Mouse (Mus musculus) c-Kit-positive CD71-positive TER-119-positive erythroid progenitor cells, embryonic 14.5 days (primary cell): ENCODE data around the gene Fgfr2.

Experiments
- DNase-seq: peaks from one replicate; pipeline ENCODE4 v3.0.0-alpha.2; 2013; ENCODE audit warnings: low spot score

The Fgfr2 gene

DNA sequence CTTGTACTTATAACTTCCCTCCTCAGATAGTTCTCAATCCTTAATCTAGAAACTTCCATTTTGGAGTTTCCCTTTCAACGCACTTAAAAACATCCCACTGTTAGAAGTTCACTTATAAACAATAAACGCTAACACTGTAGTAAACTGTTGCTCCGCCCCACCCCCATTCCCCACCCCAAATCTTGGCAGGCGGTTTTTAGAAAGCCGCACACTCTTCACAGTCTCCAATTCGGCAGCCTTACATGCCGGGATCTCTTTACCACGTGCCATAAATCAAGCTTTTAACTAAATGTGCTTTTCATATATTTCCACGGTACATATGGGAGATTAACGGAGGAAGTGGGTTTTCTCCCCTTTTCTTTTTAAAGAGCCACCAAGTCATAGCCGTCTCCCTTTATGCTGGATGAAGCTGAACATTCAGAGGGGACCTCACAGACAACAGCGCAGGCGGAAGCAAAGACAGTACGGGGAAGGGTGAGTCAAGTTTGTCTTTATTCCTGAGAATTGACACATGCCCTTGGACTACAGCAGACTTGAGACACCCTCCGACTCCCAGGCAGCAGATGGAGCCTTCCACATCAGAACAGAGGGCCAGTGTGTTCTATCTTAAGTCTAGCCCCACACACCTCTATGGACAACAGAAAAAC lies 2932.7 kb downstream of the Fgfr2 start:
- DNase-seq: no peak

DNA sequence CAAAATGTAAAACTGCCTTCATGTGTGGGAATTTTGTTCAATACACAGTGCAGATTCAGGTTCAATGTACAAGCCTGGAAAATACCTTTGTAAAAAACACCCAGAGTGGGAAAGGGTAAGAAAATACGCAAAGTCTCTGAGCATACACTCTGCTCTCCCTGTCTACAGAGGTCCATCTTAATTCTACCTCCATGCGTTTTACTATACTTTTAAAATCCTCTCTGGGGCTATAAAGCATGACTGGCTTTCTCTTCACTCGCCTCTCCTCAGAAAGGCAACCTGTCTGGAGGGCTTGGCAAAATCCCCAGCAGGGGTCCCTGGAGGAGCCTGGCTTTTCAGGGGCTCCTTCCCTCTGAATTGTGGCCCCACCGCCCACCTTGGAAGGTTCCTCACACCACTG lies 2933.2 kb downstream of the Fgfr2 start:
- no peak for DNase-seq

DNA sequence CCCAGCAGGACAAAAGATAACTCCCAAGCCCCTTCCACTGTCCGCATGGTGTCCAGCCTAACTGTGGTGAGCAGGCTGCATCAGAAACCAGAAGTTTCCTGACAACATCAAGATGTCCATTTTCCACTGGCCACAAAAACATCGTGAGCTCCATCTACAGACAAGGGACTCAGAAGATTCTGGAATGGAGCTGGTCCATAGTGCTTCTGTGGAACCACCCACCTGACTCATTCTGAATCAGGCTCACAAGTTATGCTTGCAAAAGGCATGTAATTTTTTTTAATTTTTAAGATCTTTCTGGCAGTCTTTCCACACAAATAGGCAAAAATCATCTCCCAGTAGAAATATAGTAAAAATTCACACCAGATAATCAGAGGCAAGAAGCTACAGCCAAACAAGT lies 2935.0 kb downstream of the Fgfr2 start:
- no peak for DNase-seq

DNA sequence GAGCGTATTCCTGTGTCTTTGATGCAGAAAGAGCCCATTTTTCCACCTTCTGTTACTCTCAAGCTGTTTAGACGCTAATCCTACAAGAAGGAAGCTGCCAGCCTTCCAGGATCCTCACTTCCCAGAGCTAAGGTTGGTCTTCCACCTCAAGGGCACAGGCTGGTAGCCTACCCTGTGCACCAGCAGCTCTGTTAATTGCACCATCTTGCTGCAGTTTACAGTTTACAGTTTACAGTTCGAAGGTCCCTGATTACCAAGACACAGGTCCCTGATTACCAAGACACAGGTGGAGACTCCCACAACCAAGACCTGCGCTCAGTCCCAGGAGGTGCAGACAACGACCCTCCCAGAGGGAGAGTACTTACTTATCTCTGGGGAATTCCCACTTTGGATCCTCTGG lies 2938.3 kb downstream of the Fgfr2 start:
- DNase-seq: no peak

DNA sequence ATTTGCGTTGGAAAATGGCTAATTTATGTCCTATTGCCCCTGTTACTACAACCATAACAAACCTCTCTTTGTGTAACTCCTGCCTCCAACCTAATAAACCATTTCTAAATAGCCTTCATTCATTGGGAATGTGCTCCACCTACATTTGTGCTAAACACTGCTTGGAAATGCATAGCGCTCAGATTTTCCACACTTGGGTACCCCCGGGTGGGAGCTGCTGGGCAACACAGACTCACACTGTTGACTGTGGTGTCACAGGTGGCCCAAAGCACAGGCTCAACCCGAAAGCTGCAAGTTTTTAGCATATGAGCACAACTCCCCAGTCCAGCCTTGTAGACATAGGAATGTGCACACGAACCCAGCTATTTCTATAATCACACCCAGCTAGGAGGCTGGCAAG lies 2939.2 kb downstream of the Fgfr2 start:
- DNase-seq: no peak

DNA sequence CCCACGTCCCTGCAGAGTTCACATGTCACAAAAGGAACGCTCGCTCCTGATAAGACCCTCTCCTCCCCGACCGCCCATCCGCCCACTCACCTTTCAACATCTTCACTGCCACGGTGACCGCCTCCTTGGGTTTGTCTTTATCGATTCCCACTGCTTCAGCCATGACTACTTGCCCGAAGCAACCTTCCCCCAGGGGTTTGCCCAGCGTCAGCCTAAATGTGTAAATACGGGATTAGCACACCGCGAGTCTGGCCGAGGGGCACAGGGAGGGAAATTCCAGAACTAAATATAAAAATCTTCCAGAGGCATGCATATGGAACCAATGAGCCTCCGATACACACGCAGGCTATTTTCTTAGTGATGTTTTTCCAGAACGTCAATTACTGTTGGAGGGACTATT lies 2940.6 kb downstream of the Fgfr2 start:
- no peak for DNase-seq

DNA sequence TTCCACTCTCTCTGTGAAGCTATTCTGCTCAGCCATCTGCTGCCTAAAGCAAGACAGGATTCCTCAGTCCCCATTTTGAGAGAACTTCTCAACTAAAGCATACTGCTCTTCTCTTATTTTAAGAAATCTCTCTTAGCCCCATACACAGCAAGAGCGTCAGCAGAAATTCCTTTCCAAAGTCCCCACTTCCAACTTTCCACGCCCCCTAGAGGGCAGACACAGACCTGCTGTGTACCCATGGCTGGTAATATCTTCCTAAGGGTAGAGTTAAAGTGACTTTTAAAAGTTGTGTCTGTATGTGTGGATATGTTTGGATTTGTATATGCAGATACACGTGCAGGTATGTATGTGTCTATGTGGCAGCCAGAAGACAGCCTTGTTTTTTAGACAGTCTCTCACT lies 2944.2 kb downstream of the Fgfr2 start:
- DNase-seq: no peak

DNA sequence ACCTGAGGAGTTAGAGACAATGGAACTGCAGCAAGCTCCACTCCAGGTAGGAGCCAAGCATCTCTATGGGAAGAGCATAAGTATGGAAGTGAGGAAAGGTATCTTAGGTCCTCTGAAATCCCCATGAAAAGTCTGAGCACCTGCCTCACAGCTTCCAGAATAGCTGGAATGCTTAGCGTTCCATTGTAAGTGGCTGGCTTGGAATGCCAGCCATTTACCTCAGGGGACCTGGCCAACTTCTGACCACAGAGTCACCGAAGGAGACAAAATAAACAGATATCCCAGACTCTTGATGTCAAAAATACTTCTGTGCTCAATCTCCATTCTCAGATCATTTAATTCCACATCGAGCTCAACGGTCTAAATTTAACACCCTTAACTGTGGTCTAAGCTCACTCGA lies 2946.1 kb downstream of the Fgfr2 start:
- no peak for DNase-seq

DNA sequence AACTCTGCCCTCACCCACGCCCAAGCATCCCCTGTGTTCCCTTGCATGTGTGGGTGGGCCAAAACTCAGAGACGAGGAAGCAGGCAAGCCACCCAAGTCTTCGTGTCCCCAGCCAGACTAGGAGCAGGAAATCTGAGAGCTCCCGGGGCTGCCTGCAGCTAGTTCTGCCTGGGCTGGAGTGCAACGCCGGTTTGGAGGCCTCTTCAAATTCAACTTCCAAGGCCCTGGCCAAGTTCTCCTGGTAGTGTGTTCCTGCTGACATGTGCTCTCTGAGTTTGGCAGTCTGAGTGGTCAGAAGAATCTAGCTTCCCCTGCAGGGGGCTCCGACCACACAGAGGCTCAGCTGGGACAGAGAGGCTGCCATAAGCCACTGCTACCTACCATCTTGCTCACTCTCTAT lies 2948.6 kb downstream of the Fgfr2 start:
- no peak for DNase-seq

DNA sequence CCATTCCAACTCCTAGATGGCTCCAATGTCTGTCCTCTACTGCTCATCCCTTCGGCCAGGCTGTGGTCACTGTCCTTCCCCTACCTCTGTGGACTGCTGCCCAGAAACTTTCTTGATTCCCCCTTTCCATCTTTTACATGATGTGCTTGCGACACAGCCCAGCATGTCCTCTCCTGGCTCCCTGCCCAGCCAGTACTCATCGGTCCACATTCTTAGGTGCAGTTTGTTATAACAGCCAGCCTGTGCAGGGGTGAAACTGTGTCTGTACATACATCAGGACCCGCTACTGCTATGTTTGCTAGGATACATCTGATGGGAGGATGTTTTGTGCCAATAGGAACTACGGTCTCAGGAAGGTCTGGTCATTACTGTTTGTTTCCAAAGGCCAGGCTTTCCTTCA lies 2949.2 kb downstream of the Fgfr2 start:
- no peak for DNase-seq

DNA sequence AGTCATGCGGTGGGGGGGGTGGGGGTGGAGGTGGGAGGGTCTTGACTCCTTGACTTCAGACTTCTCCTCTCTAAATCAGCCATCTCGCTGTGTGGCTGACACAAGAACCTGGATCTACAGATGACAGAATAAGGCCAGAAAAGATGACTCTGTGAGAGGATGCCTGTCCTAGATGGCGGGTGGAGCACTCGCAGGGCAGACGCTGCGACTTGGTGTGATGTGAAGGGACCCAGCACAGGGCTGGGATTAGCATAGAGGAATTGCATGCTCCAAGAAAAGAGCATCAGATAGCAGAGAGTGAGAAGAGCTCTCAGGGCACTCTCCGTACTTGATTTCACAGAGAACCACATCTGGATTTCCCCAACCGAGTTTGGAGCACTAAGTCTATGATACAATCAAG lies 2953.0 kb downstream of the Fgfr2 start:
- DNase-seq: no peak

DNA sequence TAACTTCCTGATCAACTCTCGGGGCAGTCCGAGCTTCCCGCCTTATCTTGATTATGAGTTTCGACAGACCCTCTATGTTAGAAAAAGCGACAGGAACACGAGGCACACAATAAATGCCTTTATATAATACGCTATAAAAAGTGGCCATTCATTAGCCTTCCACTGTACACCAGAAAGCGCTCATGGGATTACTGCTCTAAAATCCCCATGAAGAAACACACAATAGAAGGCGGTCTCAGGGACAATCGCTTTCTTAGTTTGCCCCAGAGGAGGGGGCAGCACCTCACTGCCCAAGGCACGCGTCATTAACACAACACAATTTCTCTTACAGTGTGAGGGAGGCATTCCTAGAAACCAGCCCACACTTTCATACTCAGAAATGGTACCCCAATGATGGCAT lies 2954.9 kb downstream of the Fgfr2 start:
- DNase-seq: no peak

DNA sequence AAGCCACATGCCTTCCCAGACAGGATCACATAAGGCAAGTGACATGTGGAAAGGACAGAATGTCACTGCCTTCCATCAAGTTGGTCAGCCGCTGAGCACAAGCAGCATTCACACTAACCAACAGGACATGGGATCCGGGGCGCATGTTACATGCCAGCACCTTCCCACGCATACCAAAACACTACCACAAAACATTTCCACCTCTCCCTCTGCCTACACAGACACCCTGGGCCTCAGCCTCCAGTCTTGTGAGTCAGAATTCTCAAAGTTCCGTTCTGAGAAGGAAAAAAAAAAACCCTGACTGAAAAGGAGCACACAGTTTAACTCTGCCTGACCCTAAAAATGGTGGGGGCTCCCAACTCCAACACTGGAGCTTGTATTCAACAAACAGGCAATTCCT lies 2955.9 kb downstream of the Fgfr2 start:
- DNase-seq: no peak

DNA sequence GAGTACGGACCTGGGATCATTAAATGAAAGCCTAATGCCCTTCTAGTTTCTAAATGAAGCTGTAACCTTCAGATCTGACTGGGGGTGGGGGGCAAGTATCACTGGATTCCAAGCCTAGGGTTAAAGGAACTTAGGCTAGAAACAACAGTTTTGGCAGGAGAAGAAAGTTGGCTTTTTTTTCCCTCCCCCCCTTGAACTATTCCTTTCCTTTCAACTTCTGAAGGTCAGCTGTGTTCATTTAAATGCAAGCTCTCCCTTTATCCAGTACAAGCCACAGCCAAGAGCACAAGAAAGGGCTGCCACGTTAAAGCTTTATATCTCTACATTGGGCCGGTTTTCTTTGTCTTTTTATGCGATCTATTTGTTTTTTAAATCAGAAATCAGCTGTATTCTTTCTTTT lies 2957.0 kb downstream of the Fgfr2 start:
- DNase-seq: no peak

DNA sequence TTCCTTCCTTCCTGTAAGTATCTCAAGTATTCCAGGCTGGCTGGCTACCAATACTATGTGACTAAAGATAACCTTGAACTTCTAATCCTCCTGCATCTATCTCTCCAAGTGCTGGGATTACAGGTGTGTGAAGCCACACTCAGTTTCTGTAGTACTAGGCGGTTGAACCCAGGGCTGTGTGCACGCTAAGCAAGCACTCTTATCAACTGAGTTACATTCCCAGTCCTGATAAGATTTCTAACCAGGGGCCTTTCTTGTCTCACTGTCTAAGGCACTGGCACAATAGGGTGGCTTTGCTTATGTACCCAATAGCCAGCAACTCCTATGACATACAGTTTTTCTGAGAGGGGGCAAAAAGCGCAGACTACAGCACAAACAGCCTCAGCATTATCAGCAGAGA lies 2957.7 kb downstream of the Fgfr2 start:
- no peak for DNase-seq

DNA sequence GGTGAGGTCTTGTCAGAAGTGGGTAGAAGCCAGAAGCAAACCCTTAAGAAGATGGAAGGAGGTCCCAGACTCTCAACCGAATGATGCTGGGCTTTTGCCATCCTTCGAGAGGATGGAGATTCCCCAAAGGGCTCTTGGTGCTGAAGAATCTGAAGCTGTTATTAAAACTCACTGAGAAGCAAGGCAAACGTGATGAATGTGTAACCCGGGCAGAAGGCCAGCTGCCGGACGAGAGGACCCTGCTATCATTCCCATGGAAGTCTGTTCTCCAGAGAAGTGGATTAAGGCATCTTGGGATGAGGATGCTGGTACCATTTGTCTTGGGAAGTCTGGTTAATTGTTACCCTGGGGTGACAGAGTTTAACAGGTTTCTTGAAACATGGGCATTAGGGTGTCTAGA lies 2960.4 kb downstream of the Fgfr2 start:
- no peak for DNase-seq

DNA sequence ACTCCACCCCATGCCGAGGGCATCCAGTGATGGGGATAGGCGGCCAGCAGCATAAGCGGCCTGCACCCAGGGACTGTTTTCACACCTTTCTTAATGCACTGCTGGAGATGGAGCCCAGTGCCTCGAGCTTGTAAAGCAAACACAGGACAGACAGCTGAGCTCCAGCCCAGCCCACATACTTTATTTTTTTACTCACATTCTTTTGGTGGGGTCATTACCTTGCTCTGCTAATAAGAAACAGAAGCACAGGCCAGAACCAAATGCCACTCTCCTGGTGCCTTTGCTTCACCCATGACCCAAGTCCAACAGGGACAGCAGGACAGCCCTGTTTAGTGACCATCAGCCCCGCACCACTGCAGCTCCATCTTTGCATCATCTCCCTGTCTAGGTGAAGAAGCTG lies 2961.6 kb downstream of the Fgfr2 start:
- DNase-seq: no peak

DNA sequence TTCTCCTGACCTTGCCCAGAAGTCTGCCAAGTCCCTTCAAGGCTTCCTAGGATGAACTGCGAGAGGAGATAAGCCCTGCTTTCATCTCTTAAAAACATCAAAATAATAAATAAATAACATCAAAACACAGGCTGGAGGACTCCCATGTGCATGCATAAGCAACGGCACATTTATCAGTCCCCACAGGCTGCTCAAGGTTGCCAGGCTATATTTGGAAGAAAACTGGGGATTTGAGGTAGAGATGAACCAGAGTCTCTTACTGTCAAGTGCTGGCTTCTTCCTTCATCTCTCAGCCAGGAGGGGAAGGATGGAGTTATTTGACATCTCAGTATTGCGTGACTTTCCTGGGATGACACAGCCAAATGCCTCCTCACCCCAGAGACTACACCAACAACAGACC lies 2964.3 kb downstream of the Fgfr2 start:
- no peak for DNase-seq

DNA sequence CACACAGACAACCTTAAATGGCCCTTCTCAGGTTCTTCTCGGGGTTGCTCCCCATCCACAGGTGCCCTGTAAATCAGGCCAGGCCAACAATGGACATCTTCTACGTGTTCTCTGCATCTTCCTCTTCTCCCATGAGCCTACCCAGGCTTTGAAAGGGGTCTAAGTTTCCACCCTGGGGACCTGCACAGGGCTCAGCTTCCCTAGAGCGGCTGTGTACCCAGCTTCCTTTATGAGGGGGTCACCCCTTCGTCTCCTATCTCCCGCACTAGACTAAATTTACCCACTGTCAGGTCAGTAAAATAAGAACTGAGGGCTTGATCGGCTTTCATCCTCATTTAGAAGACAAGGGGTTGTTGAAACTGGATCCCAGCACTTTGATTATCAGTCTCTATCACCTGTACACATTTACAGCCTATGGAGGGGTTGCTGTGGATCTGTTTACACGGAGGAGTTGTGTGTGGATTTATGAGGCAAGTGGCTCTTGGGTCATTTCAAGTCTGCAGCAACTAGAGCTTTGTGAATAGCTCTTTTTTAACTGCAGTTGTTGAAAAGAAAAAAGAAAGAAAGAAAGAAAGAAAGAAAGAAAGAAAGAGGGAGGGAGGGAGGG lies 2969.7 kb downstream of the Fgfr2 start:
- DNase-seq: no peak

DNA sequence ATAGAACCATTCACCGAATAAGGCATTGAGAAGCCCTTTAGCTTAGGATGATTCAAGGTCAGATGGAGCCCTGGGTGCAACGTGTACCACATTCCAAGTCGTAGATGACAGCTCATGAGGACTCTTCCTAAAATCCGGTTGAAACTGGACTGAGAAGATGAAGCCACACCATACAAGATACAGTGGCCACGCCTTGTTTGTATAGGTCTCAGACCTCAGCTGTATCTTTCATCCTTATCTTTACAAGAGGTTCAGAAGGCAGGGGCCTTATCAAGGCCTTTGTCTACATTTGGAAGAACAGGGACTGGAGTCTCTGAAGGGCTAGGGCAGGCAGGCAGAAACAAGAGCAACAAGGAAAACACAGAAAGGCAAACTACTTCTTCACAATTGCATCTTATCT lies 2974.2 kb downstream of the Fgfr2 start:
- no peak for DNase-seq

DNA sequence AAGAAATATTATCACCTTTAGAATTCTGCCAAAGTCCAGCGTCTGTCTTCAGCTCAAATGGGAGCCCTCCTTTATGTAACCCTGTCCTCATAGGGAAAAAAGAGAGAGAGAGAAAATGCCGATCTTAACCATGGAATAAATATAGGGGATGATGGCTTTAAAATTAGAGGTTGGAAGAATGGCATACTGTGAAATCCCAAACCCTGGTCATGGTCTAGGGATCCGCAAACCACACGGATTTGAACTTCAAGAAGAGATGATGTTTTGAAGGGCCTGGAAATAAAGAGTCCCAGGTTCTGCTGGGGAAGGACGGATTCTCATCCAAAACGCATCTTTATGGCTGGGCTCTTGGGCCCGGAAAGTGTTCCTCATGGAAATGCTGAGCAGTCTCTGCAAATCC lies 2975.9 kb downstream of the Fgfr2 start:
- DNase-seq: no peak

DNA sequence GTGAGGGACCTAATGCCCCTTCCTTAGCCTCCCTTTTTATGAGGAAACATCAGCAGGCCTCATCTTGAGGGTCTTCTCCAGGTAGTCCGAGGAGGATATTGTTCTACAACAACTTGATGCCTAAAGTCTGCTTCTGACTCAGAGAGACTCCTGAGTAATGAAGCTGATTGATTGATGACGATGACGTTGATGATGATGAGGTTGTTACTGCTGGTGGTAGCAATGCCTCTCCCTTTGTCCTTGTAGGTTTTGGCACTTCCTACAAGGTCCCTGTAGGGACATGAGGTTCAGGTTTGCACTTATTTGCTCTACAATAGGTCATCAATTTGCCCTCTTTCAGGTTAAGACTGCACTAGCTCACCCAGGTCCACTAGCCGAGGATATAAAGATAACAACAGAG lies 2977.9 kb downstream of the Fgfr2 start:
- no peak for DNase-seq

DNA sequence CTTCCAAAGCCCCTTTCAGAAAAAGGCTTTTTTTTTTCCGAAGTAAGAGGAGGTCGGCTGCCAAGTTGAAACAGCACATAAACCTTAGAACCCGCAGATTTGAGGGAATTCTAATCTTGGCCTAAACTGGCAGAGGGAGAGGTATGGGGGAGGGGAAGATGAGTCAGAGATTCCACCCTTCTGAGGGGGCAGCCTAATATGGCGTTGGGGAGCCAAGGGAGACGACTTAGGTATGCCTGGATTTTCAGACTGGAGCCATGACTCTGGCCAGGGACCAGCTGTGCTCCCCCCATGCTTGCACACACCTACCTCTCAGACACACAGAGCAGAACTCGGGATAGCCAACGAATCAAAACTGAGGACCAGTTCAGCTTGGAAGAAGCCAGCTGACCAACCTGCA lies 2979.8 kb downstream of the Fgfr2 start:
- DNase-seq: no peak

DNA sequence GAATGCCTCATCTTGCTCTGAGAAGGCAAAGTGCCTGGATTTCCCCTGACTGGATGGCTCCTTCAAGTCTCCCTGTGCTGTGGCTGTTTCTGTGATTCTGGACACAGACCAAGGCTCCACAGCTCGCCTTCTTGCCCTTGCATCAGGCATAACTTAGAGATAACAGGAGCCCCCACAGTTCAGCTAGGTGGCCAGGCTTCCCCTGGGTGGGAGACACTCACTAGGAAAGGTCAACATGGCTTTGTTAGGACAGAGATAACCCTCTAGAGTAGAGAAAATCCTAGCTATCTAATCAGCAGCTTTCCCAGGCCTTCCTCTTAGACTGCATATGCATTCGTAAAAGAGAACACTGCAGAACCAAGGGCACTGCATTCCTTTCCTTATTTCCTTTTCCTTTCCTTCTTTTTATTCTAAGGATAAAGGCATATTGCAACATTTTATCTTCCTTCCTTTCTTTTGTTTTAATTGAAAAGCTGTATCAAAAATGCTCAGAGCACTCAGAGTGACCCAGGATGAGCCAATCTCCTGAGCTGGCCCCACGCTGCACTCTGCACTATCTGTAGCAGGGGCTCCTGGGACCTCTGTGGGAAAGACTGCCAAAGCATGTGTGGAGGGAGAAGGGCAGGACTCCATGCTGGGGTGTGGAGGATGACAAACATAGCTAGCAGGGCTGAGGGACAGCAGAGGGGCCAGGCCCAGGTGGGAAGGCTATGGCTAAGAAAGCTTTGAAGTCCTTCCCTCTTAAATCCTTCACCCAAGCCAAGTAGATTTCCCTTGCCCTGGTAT lies 2981.9 kb downstream of the Fgfr2 start:
- no peak for DNase-seq
